ENCODE assay signal across 24 mouse cellular contexts in the genomic region with DNA sequence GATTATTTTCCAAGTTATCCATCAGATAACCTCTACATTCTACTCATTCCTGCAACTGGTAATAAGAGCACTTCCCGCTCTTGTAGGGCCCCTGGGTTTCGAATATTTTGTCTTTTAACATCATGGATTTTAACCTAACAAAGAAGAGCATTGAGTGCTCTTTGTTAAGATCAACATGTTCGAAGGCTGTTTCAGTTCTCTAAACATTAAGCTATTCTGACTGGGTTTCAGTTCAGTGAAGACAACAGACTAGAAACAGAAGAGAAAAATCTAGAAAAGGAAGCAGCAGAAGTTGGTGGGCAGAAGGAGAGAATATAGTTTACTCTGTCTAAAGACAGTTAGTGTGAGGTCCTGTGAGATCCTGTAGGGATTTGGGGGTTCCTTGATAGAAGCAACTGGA. TPM values are rescaled to one million over a fixed set of nuclear protein-coding genes. Genes with fewer than 3 reads are reported as not detected.
"Had no signal": no experiment of that assay in that cellular context is flagged by ENCODE, and none has a peak within 500 bp of the region (broad histone marks: within the 10 kb centered on the region; RNA-seq: fewer than 3 reads in every experiment).

No protein-coding gene starts in this region.

- H3K4me3 ChIP-seq: limb, embryonic 12.5 days; limb, embryonic 15.5 days; megakaryocyte, embryonic 14.5 days; midbrain, embryonic 10.5 days; midbrain, embryonic 13.5 days; myocyte; neural tube, embryonic 13.5 days; stomach, embryonic 15.5 days had no signal

- H3K9me3 ChIP-seq: limb, embryonic 12.5 days; limb, embryonic 15.5 days; megakaryocyte, embryonic 14.5 days; midbrain, embryonic 10.5 days; midbrain, embryonic 13.5 days; neural tube, embryonic 13.5 days; stomach, embryonic 15.5 days had no signal

- DNase-seq: kidney, postnatal 14 days; kidney, postnatal 4 days; left cerebral cortex, postnatal 4 days; liver, postnatal 0 days; lung, embryonic 14.5 days; lung, postnatal 36 days; retina, postnatal 1 day; right cerebral cortex, postnatal 25 days; spleen, adult 18-20 months; thymus, postnatal 25 days had no signal

- H3K36me3 ChIP-seq: limb, embryonic 12.5 days; limb, embryonic 15.5 days; midbrain, embryonic 10.5 days; midbrain, embryonic 13.5 days; neural tube, embryonic 13.5 days; stomach, embryonic 15.5 days had no signal

- H3K4me2 ChIP-seq: limb, embryonic 12.5 days; limb, embryonic 15.5 days; liver, embryonic 11.5 days; lung, embryonic 14.5 days; midbrain, embryonic 13.5 days; neural tube, embryonic 13.5 days; stomach, embryonic 15.5 days had no signal

- H3K27ac ChIP-seq: limb, embryonic 12.5 days; limb, embryonic 15.5 days; liver, embryonic 14.5 days; midbrain, embryonic 10.5 days; midbrain, embryonic 13.5 days; neural tube, embryonic 13.5 days; stomach, embryonic 15.5 days had no signal

- H3K9ac ChIP-seq: limb, embryonic 12.5 days; limb, embryonic 15.5 days; liver, embryonic 14.5 days; liver, postnatal 0 days; lung, embryonic 14.5 days; midbrain, embryonic 13.5 days; neural tube, embryonic 13.5 days; stomach, embryonic 15.5 days had no signal

- H3K27me3 ChIP-seq: limb, embryonic 12.5 days; limb, embryonic 15.5 days; megakaryocyte, embryonic 14.5 days; midbrain, embryonic 13.5 days; neural tube, embryonic 13.5 days; stomach, embryonic 15.5 days had no signal

- ATAC-seq: liver, postnatal 0 days; lung, postnatal 0 days; midbrain, embryonic 13.5 days; midbrain, embryonic 16.5 days had no signal

- H3K4me1 ChIP-seq: limb, embryonic 12.5 days; limb, embryonic 15.5 days; megakaryocyte, embryonic 14.5 days; neural tube, embryonic 13.5 days; stomach, embryonic 15.5 days had no signal

RNA-seq across cellular contexts. Expression of gene Myocd, which starts 31.9 kb away (rescaled TPM):
- total RNA-seq: monocyte, adult 5-6 weeks; neutrophil, adult 5-6 weeks had no signal
